Mouse (Mus musculus) kidney, adult 2 months (tissue): ENCODE results near the gene Cers1.

Source experiments
- CTCF ChIP-seq: fragments of 200-500 bp; conservative IDR thresholded peaks from 2 replicates; pipeline ENCODE4 v1.5.1; 2011; ENCODE audit warnings: low read depth, mild to moderate bottlenecking, control low read depth, low read length, moderate library complexity, mixed read lengths; ENCODE audit not compliant: insufficient read depth, insufficient read length
- POLR2A ChIP-seq: fragments of 200-500 bp; IDR thresholded peaks from one replicate; pipeline ENCODE4 v1.6.1; 2011; ENCODE audit warnings: low read depth, low read length, control low read depth

- no peak for TF ChIP-seq CTCF
- TF ChIP-seq POLR2A: no peak
Observed at GRCm38 (mm10) chr8:70375212-70375859, 59.8 kb downstream of the Cers1 start.
